Mouse (Mus musculus) hindbrain, embryonic 14.5 days (tissue): ENCODE results near the gene Scd2. TPM values are rescaled to one million over a fixed set of nuclear protein-coding genes. Genes with fewer than 3 reads are reported as not detected.
A peak's percentile ranks its signal among the peaks of the same experiment; 100 is the strongest.
"Not testable (repeated sequence)": the region's sequence is repeated elsewhere in the genome, so short reads cannot be mapped to it uniquely, and the experiment has no call there.

Source experiments
- ATAC-seq: fragments of 200-750 bp; cut with Nextera tagmentation; 2 replicates; pipeline ENCODE4 v1.8.0; 2017; ENCODE audit warnings: moderate number of reproducible peaks, mild to moderate bottlenecking, moderate TSS enrichment, moderate library complexity; ENCODE audit not compliant: low FRiP score
- DNase-seq: peaks from one replicate; pipeline ENCODE4 v3.0.0-alpha.2; 2015; ENCODE audit warnings: low spot score
- H3K27ac ChIP-seq: fragments of 300-500 bp; sonication (generic); 2 replicates; pipeline ENCODE4 v1.5.1; 2014; ENCODE audit warnings: mild to moderate bottlenecking, moderate library complexity
- H3K27me3 ChIP-seq: fragments of 300-500 bp; sonication (generic); 2 replicates; pipeline ENCODE4 v1.6.1; 2014; ENCODE audit warnings: mild to moderate bottlenecking, low read length, mixed read lengths; ENCODE audit not compliant: control insufficient read depth, insufficient read depth
- H3K36me3 ChIP-seq: fragments of 300-500 bp; sonication (generic); replicated peaks from 2 replicates; pipeline ENCODE4 v1.6.1; 2014; ENCODE audit not compliant: control insufficient read depth, insufficient read depth
- H3K4me1 ChIP-seq: fragments of 300-500 bp; sonication (generic); replicated peaks from 2 replicates; pipeline ENCODE4 v1.6.1; 2014; ENCODE audit warnings: antibody characterized with exemption, low read length, mixed read lengths; ENCODE audit not compliant: control insufficient read depth, insufficient read depth
- H3K4me2 ChIP-seq: fragments of 300-500 bp; sonication (generic); replicated peaks from 2 replicates; pipeline ENCODE4 v1.6.1; 2014; ENCODE audit warnings: mild to moderate bottlenecking, moderate library complexity
- H3K4me3 ChIP-seq: fragments of 300-500 bp; sonication (generic); replicated peaks from 2 replicates; pipeline ENCODE4 v1.5.1; 2014; ENCODE audit warnings: mild to moderate bottlenecking, low read length
- H3K9ac ChIP-seq: fragments of 300-500 bp; sonication (generic); 2 replicates; pipeline ENCODE4 v1.6.1; 2014
- H3K9me3 ChIP-seq: fragments of 300-500 bp; sonication (generic); 2 replicates; pipeline ENCODE4 v1.6.1; 2016; ENCODE audit warnings: low read length; ENCODE audit not compliant: control insufficient read depth
- WGBS: fragments of 180-500 bp; shearing (Covaris S2); extraction: QIAGEN DNeasy Blood & Tissue Kit; methylation state at CpG from one replicate; pipeline ENCODE4 v1.1.7; 2014; 5-methylcytosine and 5-hydroxymethylcytosine counted together
- polyA plus RNA-seq: library from polyadenylated mRNA; unstranded; fragments of >200 nt; fragmentation: Nextera tagmentation; extraction: Ambion mirVana; gene quantifications from 2 replicates; pipeline ENCODE4 v1.2.1, GENCODE M21; 2014

Scd2 gene
- polyA plus RNA-seq, 1 experiment from 2014 or later, result 323 TPM

- not testable (repeated sequence) for H3K36me3 ChIP-seq, H3K4me3 ChIP-seq, ATAC-seq, H3K27ac ChIP-seq, H3K9ac ChIP-seq, DNase-seq, H3K4me2 ChIP-seq, H3K9me3 ChIP-seq, H3K4me1 ChIP-seq, H3K27me3 ChIP-seq
- WGBS, result 91% methylated on average over 2 of the region's 4 CpGs
Measured at GRCm38 (mm10) chr19:44254106-44254505, 39.4 kb upstream of the Scd2 start.

DNA sequence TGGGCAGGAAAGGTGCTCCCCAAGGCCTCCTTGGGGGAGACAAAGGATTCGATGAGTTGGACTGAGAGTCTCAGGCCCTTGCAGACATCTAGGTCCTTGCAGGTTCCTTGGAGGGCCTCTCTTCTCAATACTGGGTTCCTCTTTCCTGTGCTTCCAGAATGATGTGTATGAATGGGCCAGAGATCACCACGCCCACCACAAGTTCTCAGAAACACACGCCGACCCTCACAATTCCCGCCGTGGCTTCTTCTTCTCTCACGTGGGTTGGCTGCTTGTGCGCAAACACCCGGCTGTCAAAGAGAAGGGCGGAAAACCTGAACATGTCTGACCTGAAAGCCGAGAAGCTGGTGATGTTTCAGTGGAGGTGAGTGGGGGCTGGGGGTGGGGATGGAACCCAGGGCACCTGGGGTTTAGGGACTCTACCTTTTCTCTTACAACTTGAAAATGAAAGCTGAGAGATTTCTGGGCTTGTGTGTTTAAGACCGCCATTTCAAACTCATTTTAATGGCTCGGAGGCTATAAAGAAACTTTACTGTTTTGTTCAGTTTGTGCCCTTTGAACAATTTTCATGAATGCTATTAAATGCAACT lies 36.0 kb upstream of the Scd2 start:
- 93% methylated on average over 13 of the region's 13 CpGs for WGBS
- Histone ChIP-seq H3K4me1 (no peaks in the 10 kb centered on the region), H3K27me3 (no peaks in the 10 kb centered on the region), H3K9ac (no peak overlapping the region), H3K27ac (no peak overlapping the region), H3K36me3 (no peaks in the 10 kb centered on the region), H3K4me2 (no peak overlapping the region), H3K9me3 (no peaks in the 10 kb centered on the region), H3K4me3 (no peak overlapping the region)
- DNase-seq, result no peak
- no peak for ATAC-seq

- no peaks in the 10 kb centered on the region for H3K9me3 ChIP-seq
- H3K4me1 ChIP-seq, result no peaks in the 10 kb centered on the region
- no peaks in the 10 kb centered on the region for H3K36me3 ChIP-seq
- no peaks in the 10 kb centered on the region for H3K27me3 ChIP-seq
- H3K4me3 ChIP-seq, result no peak overlapping the region
- no peak overlapping the region for H3K9ac ChIP-seq
- DNase-seq (no peak), ATAC-seq (no peak)
- WGBS, result 67% methylated on average over 4 of the region's 4 CpGs
- H3K27ac ChIP-seq, result no peak overlapping the region
- H3K4me2 ChIP-seq, result no peak overlapping the region
Measured at GRCm38 (mm10) chr19:44259484-44259883, 34.0 kb upstream of the Scd2 start.

- H3K9me3 ChIP-seq, result no peaks in the 10 kb centered on the region
- no peak overlapping the region for H3K4me2 ChIP-seq
- H3K27ac ChIP-seq, result no peak overlapping the region
- H3K4me1 ChIP-seq, result no peaks in the 10 kb centered on the region
- DNase-seq (no peak), ATAC-seq (no peak)
- H3K27me3 ChIP-seq, result no peaks in the 10 kb centered on the region
- H3K36me3 ChIP-seq, result no peaks in the 10 kb centered on the region
- 81% methylated on average over 5 of the region's 5 CpGs for WGBS
- H3K4me3 ChIP-seq, result no peak overlapping the region
- no peak overlapping the region for H3K9ac ChIP-seq
Measured at GRCm38 (mm10) chr19:44260487-44260886, 33.0 kb upstream of the Scd2 start.

- Histone ChIP-seq H3K27ac (no peak overlapping the region), H3K9ac (no peak overlapping the region), H3K36me3 (no peaks in the 10 kb centered on the region), H3K27me3 (no peaks in the 10 kb centered on the region), H3K9me3 (no peaks in the 10 kb centered on the region), H3K4me3 (no peak overlapping the region), H3K4me2 (no peak overlapping the region), H3K4me1 (0 out of 2 replicates have a peak, but pooled peaks cover 6% of the 10 kb centered on the region)
- ATAC-seq (no peak), DNase-seq (no peak)
- WGBS, result 68% methylated on average over 7 of the region's 7 CpGs
Measured at GRCm38 (mm10) chr19:44261774-44262173, 31.7 kb upstream of the Scd2 start.

- H3K36me3 ChIP-seq, result no peaks in the 10 kb centered on the region
- H3K9me3 ChIP-seq, result no peaks in the 10 kb centered on the region
- ATAC-seq (no peak), DNase-seq (no peak)
- no peaks in the 10 kb centered on the region for H3K27me3 ChIP-seq
- 84% methylated on average over 3 of the region's 3 CpGs for WGBS
- no peak overlapping the region for H3K4me2 ChIP-seq
- peaks cover 6% of the 10 kb centered on the region; the same call in 1 of the 2 replicates for H3K4me1 ChIP-seq
- H3K9ac ChIP-seq, result no peak overlapping the region
- H3K4me3 ChIP-seq, result no peak overlapping the region
- no peak overlapping the region for H3K27ac ChIP-seq
Measured at GRCm38 (mm10) chr19:44263581-44263980, 29.9 kb upstream of the Scd2 start.

DNA sequence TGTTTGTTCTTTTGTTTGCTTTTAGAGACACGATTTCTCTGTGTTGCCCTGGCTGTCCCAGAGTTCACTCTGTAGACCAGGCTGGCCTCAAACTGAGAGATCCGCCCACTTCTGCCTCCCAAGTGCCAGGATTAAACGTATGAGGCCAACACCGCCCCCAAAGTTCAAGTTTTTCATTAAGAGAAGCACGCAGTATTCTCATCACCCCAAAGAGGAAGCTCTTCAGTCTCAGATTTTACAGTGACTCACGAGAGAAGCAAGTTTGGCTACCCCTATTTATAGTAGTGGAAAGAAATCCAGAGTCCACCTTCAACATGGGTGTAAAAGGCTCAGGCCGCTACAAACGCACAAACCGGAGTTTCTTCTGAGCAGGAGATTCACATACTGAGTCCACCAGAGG lies 29.2 kb upstream of the Scd2 start:
- ATAC-seq (no peak), DNase-seq (no peak)
- no peak overlapping the region for H3K4me2 ChIP-seq
- H3K27me3 ChIP-seq, result no peaks in the 10 kb centered on the region
- H3K27ac ChIP-seq, result no peak overlapping the region
- no peaks in the 10 kb centered on the region for H3K9me3 ChIP-seq
- 75% methylated on average over 9 of the region's 9 CpGs for WGBS
- H3K9ac ChIP-seq, result no peak overlapping the region
- H3K4me1 ChIP-seq, result peaks cover 6% of the 10 kb centered on the region; the same call in 1 of the 2 replicates
- no peaks in the 10 kb centered on the region for H3K36me3 ChIP-seq
- H3K4me3 ChIP-seq, result no peak overlapping the region

GRCm38 (mm10) chr19:44265300-44265699 lies 28.2 kb upstream of the Scd2 start:
- no peak for DNase-seq
- no peaks in the 10 kb centered on the region for H3K36me3 ChIP-seq
- H3K4me2 ChIP-seq, result no peak overlapping the region
- no peak overlapping the region for H3K4me3 ChIP-seq
- H3K9me3 ChIP-seq, result no peaks in the 10 kb centered on the region
- H3K27me3 ChIP-seq, result no peaks in the 10 kb centered on the region
- no peak overlapping the region for H3K9ac ChIP-seq
- 38% methylated on average over 7 of the region's 7 CpGs for WGBS
- no peak overlapping the region for H3K27ac ChIP-seq
- ATAC-seq, result no peak
- H3K4me1 ChIP-seq, result peaks cover 6% of the 10 kb centered on the region; the same call in 1 of the 2 replicates

- Histone ChIP-seq H3K4me1 (peaks cover 6% of the 10 kb centered on the region; the same call in 1 of the 2 replicates), H3K4me2 (no peak overlapping the region), H3K4me3 (no peak overlapping the region), H3K9me3 (no peaks in the 10 kb centered on the region), H3K27ac (no peak overlapping the region), H3K27me3 (no peaks in the 10 kb centered on the region), H3K36me3 (no peaks in the 10 kb centered on the region), H3K9ac (no peak overlapping the region)
- 16% methylated on average over 5 of the region's 5 CpGs for WGBS
- DNase-seq, result no peak
- no peak for ATAC-seq
Measured at GRCm38 (mm10) chr19:44265911-44266337, 27.6 kb upstream of the Scd2 start.

DNA sequence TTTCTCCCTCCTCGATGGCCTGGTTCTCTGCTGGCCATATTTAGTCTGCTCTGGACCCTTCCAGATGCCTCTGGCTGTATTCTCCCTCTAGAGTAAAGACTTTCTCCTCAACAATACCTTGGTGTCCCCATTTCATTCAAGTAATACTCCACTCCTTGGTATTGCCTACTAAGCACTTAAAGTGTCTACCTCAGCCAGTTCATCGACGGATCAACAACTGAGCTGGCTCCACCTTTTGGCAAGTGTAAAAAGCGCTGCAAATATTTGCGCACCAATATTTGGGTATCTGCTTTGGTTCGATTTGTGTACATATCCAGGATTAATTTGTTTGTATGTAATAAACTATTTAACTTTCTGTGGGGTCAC lies 27.0 kb upstream of the Scd2 start:
- peak; percentile 47 for DNase-seq
- Histone ChIP-seq H3K9me3 (no peaks in the 10 kb centered on the region), H3K4me1 (peaks cover 6% of the 10 kb centered on the region; the same call in 1 of the 2 replicates), H3K9ac (peak overlapping the region; percentile 71; the same call in 1 of the 2 replicates), H3K27ac (peak overlapping the region; percentile 93), H3K4me3 (peak overlapping the region; percentile 49), H3K4me2 (peak overlapping the region; percentile 70), H3K27me3 (no peaks in the 10 kb centered on the region), H3K36me3 (no peaks in the 10 kb centered on the region)
- ATAC-seq, result no peak
- 6% methylated on average over 6 of the region's 6 CpGs for WGBS
